Mouse (Mus musculus) liver, adult 2 months (tissue): ENCODE data around the gene Ntng2.

Experiments
- CTCF ChIP-seq: fragments of 200-500 bp; IDR thresholded peaks from 2 replicates; pipeline ENCODE4 v1.5.1; 2011; ENCODE audit warnings: low read depth, low read length, control low read depth
- POLR2A ChIP-seq: fragments of 200-500 bp; IDR thresholded peaks from 2 replicates; pipeline ENCODE4 v1.6.1; 2011; ENCODE audit warnings: low read length, control low read depth; ENCODE audit not compliant: insufficient read depth; ENCODE audit errors: extremely low read depth

DNA sequence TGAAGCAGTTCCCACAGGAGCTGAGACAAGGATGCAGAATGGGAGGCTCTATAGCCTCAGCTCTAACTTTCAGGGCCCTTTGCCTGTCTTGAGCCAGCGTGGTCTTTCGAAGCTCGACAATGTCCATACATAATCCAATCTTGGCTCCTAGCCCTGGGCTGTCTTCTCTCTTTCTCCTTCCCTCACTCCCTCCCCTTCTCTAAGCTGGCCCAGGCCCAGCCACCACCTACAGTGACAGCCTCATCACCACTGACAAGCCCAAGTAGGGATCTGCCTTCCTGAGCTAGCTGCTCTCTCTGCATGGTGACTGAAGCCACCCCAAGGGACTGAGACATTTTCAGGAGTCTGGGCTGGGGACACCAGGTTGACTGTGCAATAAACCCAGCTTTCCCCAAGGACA lies 6.5 kb downstream of the Ntng2 start:
- TF ChIP-seq POLR2A (no peak), CTCF (no peak)
